Mouse (Mus musculus) left cerebral cortex, postnatal 25 days (tissue): ENCODE results near the gene Map1b. TPM values are rescaled to one million over a fixed set of nuclear protein-coding genes. Genes with fewer than 3 reads are reported as not detected.
A peak's percentile ranks its signal among the peaks of the same experiment; 100 is the strongest.

ENCODE experiments used
- DNase-seq, 2 experiments: peaks; one replicate each; pipeline ENCODE4 v3.0.0; 2022; ENCODE audit warnings: low spot score in 2 of 2, mixed read lengths in 1 of 2
- intact Hi-C: fragments of 180-260 bp; cut with DNase I; formaldehyde crosslinking; loops from one replicate; pipeline ENCODE4 v1.15.1; 2025
- total RNA-seq, 2 experiments: library from RNA; stranded (reverse); gene quantifications; 2 replicates each; pipeline ENCODE4 v1.2.3; 2021

Map1b gene
- total RNA-seq, 2 experiments from 2014 or later, result 586 to 625 TPM

DNA sequence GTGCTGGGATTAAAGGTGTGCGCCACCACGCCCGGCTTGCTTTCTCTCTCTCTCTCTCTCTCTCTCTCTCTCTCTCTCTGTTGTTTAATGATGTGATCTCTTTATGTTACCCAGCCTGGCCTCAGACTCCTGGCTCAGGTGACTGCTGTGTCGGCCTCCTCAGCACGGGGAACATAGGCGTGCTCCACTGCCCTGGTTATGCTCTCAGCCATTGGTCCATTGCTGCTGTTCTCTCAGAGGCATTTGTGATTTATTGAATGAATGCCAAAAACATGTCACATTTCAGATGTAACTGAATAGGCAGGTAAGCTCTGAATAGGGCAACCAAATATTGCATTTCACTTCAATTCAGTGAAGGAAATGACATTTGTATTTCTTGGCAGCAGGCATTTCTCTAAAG is 130.4 kb downstream of the Map1b start:
- no peak for DNase-seq
- intact Hi-C loops, result no loop called here

GRCm38 (mm10) chr13:99384555-99385203 is 131.7 kb downstream of the Map1b start:
- DNase-seq, result no peak
- intact Hi-C loops, result no loop called here

- no peak for DNase-seq
- intact Hi-C loops, result no loop called here
Observed at GRCm38 (mm10) chr13:99382373-99382772, 134.0 kb downstream of the Map1b start.

GRCm38 (mm10) chr13:99378223-99378622 is 138.1 kb downstream of the Map1b start:
- intact Hi-C loops, result loop anchor here (5.0 kb wide), 3 partner anchors 114 to 459 kb away; no protein-coding TSS in a partner anchor
- DNase-seq, result no peak

DNA sequence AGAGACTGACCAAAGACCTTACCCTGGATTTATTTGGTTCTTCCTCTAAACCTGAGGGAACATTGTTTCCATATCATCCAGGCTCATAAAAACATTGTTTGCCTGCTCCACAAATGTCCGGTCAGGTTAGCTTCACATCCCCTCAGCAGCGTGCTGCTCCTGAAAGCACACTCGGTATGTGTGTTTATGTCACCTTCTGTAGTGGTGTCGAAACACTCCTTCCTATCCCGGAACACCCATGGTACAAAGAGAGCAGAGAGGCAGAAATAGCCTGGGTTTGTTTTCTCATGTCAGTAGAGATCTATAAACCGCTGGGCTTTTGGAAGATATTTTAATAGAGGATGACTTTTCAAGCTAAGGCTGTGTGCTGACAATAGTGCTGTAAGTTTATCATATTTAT is 139.3 kb downstream of the Map1b start:
- intact Hi-C loops, result loop anchor here (5.0 kb wide), 3 partner anchors 115 to 460 kb away; no protein-coding TSS in a partner anchor
- no peak for DNase-seq

DNA sequence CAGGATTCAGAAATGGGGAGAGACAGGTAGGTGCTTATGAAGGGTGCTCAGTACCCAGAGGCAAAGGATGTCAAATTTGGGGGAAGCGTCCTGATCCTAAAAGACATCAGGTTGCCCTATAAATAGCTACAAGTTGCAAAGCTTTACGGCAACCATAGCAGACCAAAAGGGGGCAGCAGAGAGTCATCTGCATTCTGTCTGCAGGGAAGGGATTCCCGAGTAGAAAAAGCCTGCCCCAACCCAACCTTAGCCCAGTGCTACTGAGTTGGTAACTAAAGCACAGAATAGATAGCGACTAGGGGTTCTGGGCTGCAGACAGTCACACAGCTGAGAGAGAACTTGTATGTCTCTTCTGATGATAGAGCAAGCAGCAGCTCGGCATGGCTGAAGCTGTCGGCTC is 140.8 kb downstream of the Map1b start:
- DNase-seq, result peak; percentile 78 to 83
- intact Hi-C loops, result loop anchor here (5.0 kb wide), 3 partner anchors 117 to 462 kb away; no protein-coding TSS in a partner anchor

DNA sequence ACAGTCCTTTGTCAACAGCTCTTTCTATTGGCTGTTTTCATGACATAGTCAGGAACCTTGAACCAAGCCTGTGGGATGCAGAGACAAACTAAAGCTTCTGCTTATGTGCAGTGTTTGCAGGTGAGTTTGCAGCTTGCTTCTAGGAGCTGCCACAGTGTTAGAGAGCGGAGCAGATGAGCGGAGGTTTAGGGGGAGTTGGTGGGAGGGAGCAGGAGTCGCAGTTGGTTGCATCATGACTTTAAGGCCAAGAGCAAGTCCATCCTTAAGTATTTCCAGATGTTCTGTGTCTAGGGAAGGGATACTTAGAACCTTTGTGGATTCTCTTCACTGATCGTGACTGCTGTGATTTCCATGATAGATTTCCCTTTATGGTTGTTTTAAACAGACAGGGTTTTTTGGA is 142.1 kb downstream of the Map1b start:
- intact Hi-C loops, result no loop called here
- no peak for DNase-seq

DNA sequence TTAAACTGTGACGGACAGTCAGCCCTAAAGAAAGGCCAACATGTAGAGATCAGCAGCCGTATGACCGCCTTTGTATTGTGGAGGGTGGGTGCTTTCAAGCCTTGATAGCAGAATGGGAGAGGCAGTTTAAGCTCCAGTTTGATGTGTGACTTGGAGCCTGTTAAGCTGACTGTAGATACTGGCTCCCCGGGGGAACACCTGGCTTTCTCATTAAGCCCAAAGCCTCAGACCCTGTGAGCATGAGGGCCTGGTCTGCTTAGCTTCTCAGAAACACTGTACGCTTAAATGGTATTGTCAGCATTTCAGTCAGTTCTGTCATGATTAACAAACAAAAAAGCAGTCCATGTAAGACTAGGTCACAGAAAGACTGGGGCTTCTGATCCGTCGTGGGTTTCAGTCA is 142.7 kb downstream of the Map1b start:
- intact Hi-C loops, result no loop called here
- DNase-seq, result no peak

Other genes starting within 250 kb of the Map1b start
- gene Ptcd2, start 171.8 kb downstream of the Map1b start, total RNA-seq, result 10 to 100 TPM; 35.6 to 35.7 TPM
- gene Mrps27, start 171.8 kb downstream of the Map1b start, total RNA-seq, result 10 to 100 TPM; 28.1 to 29.3 TPM